Mouse (Mus musculus): ENCODE measurements around the gene Rbm8a2. TPM values are rescaled to one million over a fixed set of nuclear protein-coding genes. Genes with fewer than 3 reads are reported as not detected.
"Not testable (repeated sequence)": the region's sequence is repeated elsewhere in the genome, so short reads cannot be mapped to it uniquely, and the experiment has no call there.

The Rbm8a2 gene
- 0.53 and 1.2 TPM in 2 replicates for polyA plus RNA-seq (2015; fragmentation: Nextera tagmentation; extraction: Ambion mirVana)

DNA sequence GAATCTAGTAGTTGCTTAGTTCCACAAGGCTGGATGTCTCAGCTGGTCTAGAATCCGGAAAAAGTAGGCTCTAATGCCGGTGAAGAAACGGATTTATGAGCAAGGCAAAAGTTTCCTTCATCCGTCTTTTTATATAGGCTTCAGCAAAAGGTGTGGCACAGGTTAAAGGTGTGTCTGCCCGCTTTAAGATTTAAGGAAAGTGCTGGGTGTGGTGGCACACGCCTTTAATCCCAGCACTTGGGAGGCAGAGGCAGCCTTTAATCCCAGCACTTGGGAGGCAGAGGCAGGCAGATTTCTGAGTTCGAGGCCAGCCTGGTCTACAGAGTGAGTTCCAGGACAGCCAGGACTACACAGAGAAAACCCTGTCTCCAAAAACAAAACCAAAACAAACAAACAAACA lies at the start of gene Rbm8a2:
Gene Rbm8a2, minus strand, starts transcription at position 101 of the 400 bp plus-strand sequence.
- H3K27ac ChIP-seq; H3K36me3 ChIP-seq; H3K9ac ChIP-seq; ATAC-seq (ENCODE audit: low FRiP score); H3K27me3 ChIP-seq; H3K4me2 ChIP-seq; H3K4me3 ChIP-seq; H3K9me3 ChIP-seq; H3K4me1 ChIP-seq (replicated peaks): not testable (repeated sequence)
- WGBS: 95% methylated on average over 7 of the region's 7 CpGs

DNA sequence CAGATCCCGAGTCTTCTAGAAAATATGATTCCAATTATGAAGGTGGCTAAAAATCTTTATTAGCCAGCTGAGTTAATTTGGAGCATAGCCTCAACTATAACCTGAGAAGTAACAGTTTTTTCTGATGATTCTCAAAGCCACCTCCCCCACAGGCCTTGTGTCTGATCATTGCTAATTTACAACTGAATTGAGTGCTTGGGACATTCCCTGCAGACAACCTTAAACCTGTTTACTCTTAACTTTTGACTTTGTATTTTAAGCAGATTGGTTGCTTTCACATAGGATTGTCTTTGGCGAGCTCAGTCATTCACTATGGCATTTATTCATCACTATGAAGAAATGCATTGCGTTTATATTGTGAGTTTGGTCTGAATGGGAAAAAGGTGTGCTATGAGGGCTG lies 49.5 kb upstream of the Rbm8a2 start:
- no peaks in the 10 kb centered on the region for H3K9me3 ChIP-seq
- H3K9ac ChIP-seq: no peak overlapping the region
- WGBS: 69% methylated on average over 3 of the region's 3 CpGs
- H3K4me1 ChIP-seq (replicated peaks): no peaks in the 10 kb centered on the region
- no peak overlapping the region for H3K4me2 ChIP-seq
- no peaks in the 10 kb centered on the region for H3K36me3 ChIP-seq
- H3K4me3 ChIP-seq: no peak overlapping the region
- H3K27me3 ChIP-seq: no peaks in the 10 kb centered on the region
- no peak overlapping the region for H3K27ac ChIP-seq
- ATAC-seq (ENCODE audit: low FRiP score): no peak

DNA sequence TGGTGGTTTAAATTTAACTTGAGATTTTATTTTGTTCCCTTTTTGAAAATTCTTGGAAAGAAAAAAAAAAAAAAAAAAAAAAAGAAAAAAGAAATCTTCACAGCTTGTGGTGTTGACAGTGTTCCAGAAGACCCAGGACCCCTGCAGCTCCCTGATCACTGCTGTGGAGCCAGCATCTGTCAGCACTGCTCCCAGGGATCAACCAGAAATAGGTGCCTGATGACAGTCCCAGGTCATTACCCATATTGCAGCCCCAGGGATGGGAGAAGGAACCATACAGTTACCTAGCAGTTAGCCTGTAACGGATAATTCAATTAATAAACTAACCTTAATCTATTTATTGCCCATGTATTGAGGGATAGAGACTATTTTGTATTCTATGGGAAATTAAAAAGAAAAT lies 45.6 kb upstream of the Rbm8a2 start:
- H3K36me3 ChIP-seq: no peaks in the 10 kb centered on the region
- no peaks in the 10 kb centered on the region for H3K9me3 ChIP-seq
- WGBS: 38% methylated on average over 1 of the region's 1 CpGs
- no peak overlapping the region for H3K9ac ChIP-seq
- no peaks in the 10 kb centered on the region for H3K27me3 ChIP-seq
- H3K4me3 ChIP-seq: no peak overlapping the region
- H3K4me2 ChIP-seq: no peak overlapping the region
- H3K4me1 ChIP-seq (replicated peaks): no peaks in the 10 kb centered on the region
- no peak overlapping the region for H3K27ac ChIP-seq
- no peak for ATAC-seq (ENCODE audit: low FRiP score)

DNA sequence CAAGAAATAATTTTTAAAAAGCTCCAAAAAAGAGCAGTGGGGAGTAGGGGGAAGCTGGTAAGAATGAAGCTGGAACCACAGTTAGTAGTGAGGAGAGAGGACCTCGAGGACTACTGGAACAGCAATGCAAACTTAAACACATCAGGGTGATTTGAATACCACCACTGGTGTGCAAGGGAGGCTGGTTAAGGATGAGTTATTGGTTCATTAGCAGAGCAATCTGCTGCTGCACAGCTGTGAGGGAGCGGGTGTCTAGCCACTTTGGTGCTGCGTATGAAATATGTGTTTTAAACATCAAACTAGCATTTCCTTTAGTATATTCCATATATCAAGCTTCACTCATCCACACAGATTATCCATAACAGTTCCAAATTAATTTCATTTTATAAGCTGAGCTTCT lies 39.6 kb upstream of the Rbm8a2 start:
- Histone ChIP-seq H3K36me3 (no peaks in the 10 kb centered on the region), H3K4me1 (replicated peaks) (peaks cover 15% of the 10 kb centered on the region), H3K27ac (no peak overlapping the region), H3K27me3 (0 out of 2 replicates have a peak, but pooled peaks cover 2% of the 10 kb centered on the region), H3K9me3 (no peaks in the 10 kb centered on the region), H3K4me2 (no peak overlapping the region), H3K9ac (no peak overlapping the region), H3K4me3 (no peak overlapping the region)
- WGBS: 62% methylated on average over 3 of the region's 3 CpGs
- peak; percentile 74; the same call in 1 of the 2 replicates for ATAC-seq (ENCODE audit: low FRiP score)

GRCm38 (mm10) chr1:176016076-176016475 lies 37.2 kb upstream of the Rbm8a2 start:
- Histone ChIP-seq H3K9me3 (no peaks in the 10 kb centered on the region), H3K4me2 (no peak overlapping the region), H3K4me1 (replicated peaks) (peaks cover 18% of the 10 kb centered on the region), H3K4me3 (no peak overlapping the region), H3K27ac (no peak overlapping the region), H3K36me3 (no peaks in the 10 kb centered on the region), H3K9ac (no peak overlapping the region), H3K27me3 (0 out of 2 replicates have a peak, but pooled peaks cover 2% of the 10 kb centered on the region)
- WGBS: 24% methylated on average over 3 of the region's 3 CpGs
- no peak for ATAC-seq (ENCODE audit: low FRiP score)

DNA sequence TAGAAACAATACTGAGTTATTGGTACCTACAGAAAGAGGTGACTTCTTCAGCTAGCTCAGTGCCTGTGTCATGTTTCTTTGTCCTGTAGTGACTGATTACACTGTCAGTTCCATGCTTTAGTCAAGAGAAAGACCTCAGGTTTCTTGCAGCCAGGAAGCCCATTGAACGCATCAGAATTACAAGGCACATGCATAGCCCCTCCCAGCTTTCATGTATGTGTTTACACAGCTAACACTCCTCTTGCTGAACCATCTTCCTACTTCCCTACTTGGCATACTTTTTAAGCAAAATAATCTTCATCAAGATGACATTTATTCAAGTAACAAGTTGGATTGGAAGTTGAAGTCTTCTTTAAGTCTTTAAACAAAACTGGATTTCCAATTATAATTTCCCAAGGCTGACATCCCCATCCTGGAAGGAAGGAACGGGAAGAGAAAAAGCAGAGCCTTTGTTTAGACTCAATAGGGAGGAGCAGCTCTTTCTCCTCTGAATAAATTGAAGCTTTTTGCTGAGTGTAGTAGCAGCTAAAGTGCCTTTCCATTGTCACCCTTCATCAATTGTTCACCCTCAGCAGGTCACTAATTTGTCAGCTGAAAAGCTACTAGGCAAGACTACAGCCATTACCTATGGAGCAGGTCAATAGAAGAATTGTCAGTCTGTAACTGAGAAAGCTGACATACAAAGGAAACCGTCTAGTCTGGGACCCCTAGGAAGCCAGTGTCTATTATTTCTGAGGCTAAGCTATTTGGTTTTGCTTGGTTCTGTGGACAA lies 34.8 kb upstream of the Rbm8a2 start:
- ATAC-seq (ENCODE audit: low FRiP score): 0 out of 2 replicates have a peak, but pooled peaks have one; percentile 47
- no peak overlapping the region for H3K9ac ChIP-seq
- H3K4me2 ChIP-seq: no peak overlapping the region
- no peaks in the 10 kb centered on the region for H3K9me3 ChIP-seq
- H3K4me1 ChIP-seq (replicated peaks): peaks cover 18% of the 10 kb centered on the region
- WGBS: 7% methylated on average over 3 of the region's 3 CpGs
- 0 out of 2 replicates have a peak, but pooled peaks cover 2% of the 10 kb centered on the region for H3K27me3 ChIP-seq
- no peaks in the 10 kb centered on the region for H3K36me3 ChIP-seq
- peak overlapping the region; percentile 44; the same call in 1 of the 2 replicates for H3K27ac ChIP-seq
- no peak overlapping the region for H3K4me3 ChIP-seq

- 0 out of 2 replicates have a peak, but pooled peaks cover 3% of the 10 kb centered on the region for H3K9me3 ChIP-seq
- no peaks in the 10 kb centered on the region for H3K36me3 ChIP-seq
- H3K4me1 ChIP-seq (replicated peaks): peaks cover 18% of the 10 kb centered on the region
- H3K9ac ChIP-seq: no peak overlapping the region
- no peak overlapping the region for H3K27ac ChIP-seq
- H3K27me3 ChIP-seq: 0 out of 2 replicates have a peak, but pooled peaks cover 2% of the 10 kb centered on the region
- ATAC-seq (ENCODE audit: low FRiP score): no peak
- no peak overlapping the region for H3K4me2 ChIP-seq
- H3K4me3 ChIP-seq: no peak overlapping the region
Measured at GRCm38 (mm10) chr1:176011535-176011934, 32.6 kb upstream of the Rbm8a2 start.

GRCm38 (mm10) chr1:176011072-176011471 lies 32.2 kb upstream of the Rbm8a2 start:
- no peaks in the 10 kb centered on the region for H3K36me3 ChIP-seq
- H3K4me3 ChIP-seq: no peak overlapping the region
- peaks cover 15% of the 10 kb centered on the region for H3K4me1 ChIP-seq (replicated peaks)
- no peak for ATAC-seq (ENCODE audit: low FRiP score)
- H3K9ac ChIP-seq: no peak overlapping the region
- no peak overlapping the region for H3K27ac ChIP-seq
- H3K4me2 ChIP-seq: no peak overlapping the region
- 0 out of 2 replicates have a peak, but pooled peaks cover 3% of the 10 kb centered on the region for H3K9me3 ChIP-seq
- H3K27me3 ChIP-seq: 0 out of 2 replicates have a peak, but pooled peaks cover 2% of the 10 kb centered on the region

DNA sequence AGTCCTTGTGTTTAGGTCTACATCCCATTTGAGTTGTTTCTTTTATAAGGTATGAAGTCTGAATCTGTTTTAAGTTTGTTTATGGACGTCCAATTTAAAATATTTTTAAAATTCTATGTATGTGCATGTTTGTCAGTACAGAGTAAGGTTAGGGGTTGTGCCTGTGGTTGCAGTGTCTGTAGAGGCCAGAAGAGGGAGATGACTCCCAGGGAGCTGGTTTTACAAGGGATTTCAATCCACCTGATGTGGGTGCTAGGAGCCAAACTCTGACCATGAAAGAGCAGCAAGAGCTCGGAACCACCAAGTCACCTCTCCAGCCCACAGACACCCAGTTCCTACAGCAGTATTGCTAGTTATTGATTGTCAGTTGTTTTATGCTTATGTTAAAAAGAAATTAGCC lies 29.5 kb upstream of the Rbm8a2 start:
- no peak for ATAC-seq (ENCODE audit: low FRiP score)
- no peak overlapping the region for H3K27ac ChIP-seq
- 91% methylated on average over 2 of the region's 2 CpGs for WGBS
- no peaks in the 10 kb centered on the region for H3K27me3 ChIP-seq
- H3K4me2 ChIP-seq: no peak overlapping the region
- 0 out of 2 replicates have a peak, but pooled peaks cover 3% of the 10 kb centered on the region for H3K9me3 ChIP-seq
- peaks cover 2% of the 10 kb centered on the region; the same call in 1 of the 2 replicates for H3K4me1 ChIP-seq (replicated peaks)
- H3K36me3 ChIP-seq: no peaks in the 10 kb centered on the region
- H3K4me3 ChIP-seq: no peak overlapping the region
- no peak overlapping the region for H3K9ac ChIP-seq

GRCm38 (mm10) chr1:176000599-176000998 lies 21.7 kb upstream of the Rbm8a2 start:
- ATAC-seq (ENCODE audit: low FRiP score): no peak
- H3K4me3 ChIP-seq: no peak overlapping the region
- H3K27ac ChIP-seq: no peak overlapping the region
- no peak overlapping the region for H3K9ac ChIP-seq
- H3K4me2 ChIP-seq: no peak overlapping the region
- H3K4me1 ChIP-seq (replicated peaks): peaks cover 12% of the 10 kb centered on the region
- no peaks in the 10 kb centered on the region for H3K9me3 ChIP-seq
- no peaks in the 10 kb centered on the region for H3K27me3 ChIP-seq
- no peaks in the 10 kb centered on the region for H3K36me3 ChIP-seq
- 60% methylated on average over 5 of the region's 5 CpGs for WGBS

DNA sequence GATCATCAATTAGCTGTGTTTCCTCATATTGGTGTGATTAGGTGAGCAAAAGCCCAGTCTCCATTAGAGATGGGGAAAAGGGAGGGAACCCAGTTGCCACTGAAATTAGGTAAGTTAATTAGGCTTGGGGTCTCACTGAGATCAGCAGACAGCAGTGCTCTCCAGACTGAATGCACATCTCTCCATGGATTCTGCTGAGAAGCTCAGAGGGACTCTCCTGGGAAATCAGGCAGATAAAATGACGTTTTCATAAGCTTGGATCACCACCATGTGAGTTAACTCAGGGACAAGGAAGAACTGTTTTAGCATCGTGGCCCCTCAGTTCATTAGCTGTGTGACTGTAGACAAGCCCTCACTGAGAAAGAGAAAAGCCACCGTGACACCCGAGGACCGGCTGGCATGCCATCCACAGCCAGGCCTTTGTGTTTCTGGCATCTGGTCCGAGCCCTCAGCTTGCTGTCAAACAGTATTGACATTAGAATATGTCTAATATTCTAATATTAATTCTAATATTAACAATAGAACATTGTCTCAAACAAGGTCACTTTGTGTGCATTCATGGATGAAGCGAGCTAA lies 18.2 kb upstream of the Rbm8a2 start:
- Histone ChIP-seq H3K36me3 (no peaks in the 10 kb centered on the region), H3K9me3 (no peaks in the 10 kb centered on the region), H3K4me3 (no peak overlapping the region), H3K4me1 (replicated peaks) (peaks cover 12% of the 10 kb centered on the region), H3K27me3 (no peaks in the 10 kb centered on the region), H3K27ac (peak overlapping the region; percentile 60), H3K9ac (no peak overlapping the region), H3K4me2 (no peak overlapping the region)
- peak; percentile 46; the same call in 1 of the 2 replicates for ATAC-seq (ENCODE audit: low FRiP score)
- WGBS: 41% methylated on average over 7 of the region's 7 CpGs

DNA sequence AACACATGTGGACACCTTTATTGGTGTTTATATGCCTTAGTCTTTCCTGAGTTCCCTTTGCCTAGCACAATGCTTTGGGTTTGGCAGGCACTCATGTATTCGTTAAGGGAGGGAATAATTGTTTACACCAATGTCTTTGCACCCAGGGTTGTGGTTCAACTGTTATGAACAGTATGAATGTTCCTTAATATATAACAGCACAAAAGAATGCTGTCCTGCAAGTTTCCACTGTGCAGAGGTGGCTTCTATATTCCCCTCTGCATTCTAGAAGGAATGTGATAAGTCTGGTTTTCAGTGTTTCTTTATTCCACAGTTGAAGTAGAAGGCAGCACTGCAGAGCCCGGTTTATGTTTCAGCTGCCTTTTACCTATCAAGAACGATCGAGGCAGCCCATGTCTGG lies 10.0 kb upstream of the Rbm8a2 start:
- H3K27me3 ChIP-seq: no peaks in the 10 kb centered on the region
- H3K9me3 ChIP-seq: no peaks in the 10 kb centered on the region
- H3K4me1 ChIP-seq (replicated peaks): no peaks in the 10 kb centered on the region
- no peak overlapping the region for H3K27ac ChIP-seq
- WGBS: 91% methylated on average over 4 of the region's 4 CpGs
- H3K4me3 ChIP-seq: no peak overlapping the region
- no peak for ATAC-seq (ENCODE audit: low FRiP score)
- peaks cover 6% of the 10 kb centered on the region; the same call in 1 of the 2 replicates for H3K36me3 ChIP-seq
- H3K9ac ChIP-seq: no peak overlapping the region
- no peak overlapping the region for H3K4me2 ChIP-seq

All from hindbrain, embryonic 13.5 days (tissue).